Mouse (Mus musculus): ENCODE data around the gene Plekha6. TPM values are rescaled to one million over a fixed set of nuclear protein-coding genes. Genes with fewer than 3 reads are reported as not detected.

Plekha6 gene
- polyA plus RNA-seq, 1 experiment from 2014 or later, result 3.2 TPM

DNA sequence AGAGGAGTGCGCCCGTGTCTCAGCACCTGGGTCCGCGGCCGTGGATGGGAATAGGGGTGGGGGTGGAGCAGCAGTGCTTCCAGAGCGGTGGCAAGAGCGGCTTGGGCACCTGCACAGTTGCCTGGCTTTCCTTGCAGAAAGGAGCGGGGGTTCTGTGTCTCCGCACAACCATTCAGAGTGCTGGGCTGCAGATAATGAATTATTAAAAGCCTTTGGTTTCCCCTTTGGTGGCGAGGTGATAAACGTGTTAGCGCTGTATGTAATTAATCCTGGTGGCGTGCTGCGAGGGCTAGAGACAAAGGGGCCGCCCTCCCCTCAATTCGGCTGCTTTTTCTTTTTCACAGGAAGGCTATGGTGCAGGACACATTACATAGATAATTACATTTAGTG, 18.7 kb downstream of the Plekha6 start:
- Histone ChIP-seq H3K9ac (replicated peaks; ENCODE audit: low read depth) (no peak overlapping the region), H3K4me2 (replicated peaks; ENCODE audit: low read depth, low read length) (peak overlapping the region; percentile 42; the same call in 1 of the 2 replicates), H3K27me3 (replicated peaks; ENCODE audit: insufficient read depth, low read length) (peaks cover 20% of the 10 kb centered on the region), H3K27ac (ENCODE audit: low read length) (no peak overlapping the region), H3K9me3 (ENCODE audit: low read length) (no peaks in the 10 kb centered on the region), H3K4me1 (ENCODE audit: insufficient read depth, low read depth, low read length) (no peaks in the 10 kb centered on the region), H3K36me3 (ENCODE audit: insufficient read depth, low read length) (no peaks in the 10 kb centered on the region), H3K4me3 (ENCODE audit: low read depth, low read length) (peak overlapping the region; percentile 10; the same call in 1 of the 2 replicates)
- no peak for TF ChIP-seq EP300 (IDR thresholded peaks at IDR 0.05)
- no peak for TF ChIP-seq CTCF (IDR thresholded peaks at IDR 0.05)
- DNase-seq (ENCODE audit: low spot score) (no peak), ATAC-seq (no peak)
- WGBS, result 5% methylated on average over 16 of the region's 16 CpGs

GRCm38 (mm10) chr1:133183141-133183925, 19.3 kb downstream of the Plekha6 start:
- DNase-seq (ENCODE audit: low spot score) (no peak), ATAC-seq (no peak)
- Histone ChIP-seq H3K4me2 (replicated peaks; ENCODE audit: low read depth, low read length) (no peak overlapping the region), H3K4me3 (ENCODE audit: low read depth, low read length) (no peak overlapping the region), H3K36me3 (ENCODE audit: insufficient read depth, low read length) (no peaks in the 10 kb centered on the region), H3K9me3 (ENCODE audit: low read length) (no peaks in the 10 kb centered on the region), H3K4me1 (ENCODE audit: insufficient read depth, low read depth, low read length) (no peaks in the 10 kb centered on the region), H3K9ac (replicated peaks; ENCODE audit: low read depth) (no peak overlapping the region), H3K27me3 (replicated peaks; ENCODE audit: insufficient read depth, low read length) (peaks cover 20% of the 10 kb centered on the region), H3K27ac (ENCODE audit: low read length) (no peak overlapping the region)
- TF ChIP-seq CTCF (IDR thresholded peaks at IDR 0.05), result no peak
- no peak for TF ChIP-seq EP300 (IDR thresholded peaks at IDR 0.05)
- 54% methylated on average over 16 of the region's 16 CpGs for WGBS

GRCm38 (mm10) chr1:133187948-133188680, 24.1 kb downstream of the Plekha6 start:
- no peak overlapping the region for H3K4me2 ChIP-seq (replicated peaks; ENCODE audit: low read depth, low read length)
- no peak for TF ChIP-seq EP300 (IDR thresholded peaks at IDR 0.05)
- TF ChIP-seq CTCF (IDR thresholded peaks at IDR 0.05), result no peak
- DNase-seq (ENCODE audit: low spot score) (no peak), ATAC-seq (no peak)
- no peaks in the 10 kb centered on the region for H3K27me3 ChIP-seq (replicated peaks; ENCODE audit: insufficient read depth, low read length)
- H3K9me3 ChIP-seq (ENCODE audit: low read length), result no peaks in the 10 kb centered on the region
- H3K27ac ChIP-seq (ENCODE audit: low read length), result no peak overlapping the region
- H3K4me1 ChIP-seq (ENCODE audit: insufficient read depth, low read depth, low read length), result no peaks in the 10 kb centered on the region
- no peak overlapping the region for H3K4me3 ChIP-seq (ENCODE audit: low read depth, low read length)
- no peak overlapping the region for H3K9ac ChIP-seq (replicated peaks; ENCODE audit: low read depth)
- no peaks in the 10 kb centered on the region for H3K36me3 ChIP-seq (ENCODE audit: insufficient read depth, low read length)
- WGBS, result 25% methylated on average over 4 of the region's 4 CpGs

DNA sequence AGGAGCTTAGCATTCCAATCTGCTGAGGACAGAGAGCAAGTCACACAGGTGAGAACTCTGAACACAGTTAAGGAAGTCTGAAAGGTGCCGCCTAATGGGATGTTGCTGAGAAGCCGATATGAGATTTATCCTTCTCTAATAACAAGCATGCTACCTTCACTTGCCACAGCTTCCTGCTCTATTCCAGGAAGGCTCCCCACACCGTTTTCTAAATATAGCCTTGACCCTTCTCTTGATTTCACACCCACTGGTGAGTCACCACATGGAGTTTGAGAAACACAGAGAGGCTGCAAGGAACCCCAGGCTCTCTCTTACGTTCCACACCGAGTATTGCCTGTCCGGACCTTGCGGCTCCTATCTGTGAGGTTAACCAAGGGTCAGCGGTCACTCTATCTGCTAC, 24.7 kb downstream of the Plekha6 start:
- peak; percentile 66 for DNase-seq (ENCODE audit: low spot score)
- Histone ChIP-seq H3K4me1 (ENCODE audit: insufficient read depth, low read depth, low read length) (no peaks in the 10 kb centered on the region), H3K4me3 (ENCODE audit: low read depth, low read length) (no peak overlapping the region), H3K9ac (replicated peaks; ENCODE audit: low read depth) (no peak overlapping the region), H3K27me3 (replicated peaks; ENCODE audit: insufficient read depth, low read length) (no peaks in the 10 kb centered on the region), H3K4me2 (replicated peaks; ENCODE audit: low read depth, low read length) (no peak overlapping the region), H3K9me3 (ENCODE audit: low read length) (no peaks in the 10 kb centered on the region), H3K27ac (ENCODE audit: low read length) (no peak overlapping the region), H3K36me3 (ENCODE audit: insufficient read depth, low read length) (no peaks in the 10 kb centered on the region)
- no peak for TF ChIP-seq CTCF (IDR thresholded peaks at IDR 0.05)
- peak; percentile 40; the same call in 1 of the 2 replicates for TF ChIP-seq EP300 (IDR thresholded peaks at IDR 0.05)
- WGBS, result 57% methylated on average over 8 of the region's 8 CpGs
- peak; percentile 54 for ATAC-seq

DNA sequence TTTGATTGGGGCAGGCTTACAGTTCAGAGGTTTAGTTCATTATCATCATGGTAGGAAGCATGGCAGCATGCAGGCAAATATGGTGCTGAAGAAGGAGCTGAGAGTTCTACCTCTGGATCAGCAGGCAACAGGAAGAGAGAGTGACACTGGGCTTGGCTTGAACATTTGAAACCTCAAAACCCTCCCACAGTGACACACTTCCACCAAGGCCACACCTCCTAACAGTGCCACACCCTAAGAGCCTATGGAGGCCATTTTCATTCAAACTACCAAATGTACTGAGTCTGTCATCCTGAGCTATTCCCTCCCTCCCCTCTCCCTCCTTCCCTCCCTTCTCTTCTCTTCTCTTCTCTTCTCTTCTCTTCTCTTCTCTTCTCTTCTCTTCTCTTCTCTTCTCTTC, 25.5 kb downstream of the Plekha6 start:
- H3K9ac ChIP-seq (replicated peaks; ENCODE audit: low read depth), result no peak overlapping the region
- no peak overlapping the region for H3K27ac ChIP-seq (ENCODE audit: low read length)
- H3K4me1 ChIP-seq (ENCODE audit: insufficient read depth, low read depth, low read length), result no peaks in the 10 kb centered on the region
- no peak overlapping the region for H3K4me3 ChIP-seq (ENCODE audit: low read depth, low read length)
- no peaks in the 10 kb centered on the region for H3K36me3 ChIP-seq (ENCODE audit: insufficient read depth, low read length)
- H3K9me3 ChIP-seq (ENCODE audit: low read length), result no peaks in the 10 kb centered on the region
- H3K4me2 ChIP-seq (replicated peaks; ENCODE audit: low read depth, low read length), result no peak overlapping the region
- DNase-seq (ENCODE audit: low spot score) (no peak), ATAC-seq (no peak)
- TF ChIP-seq CTCF (IDR thresholded peaks at IDR 0.05) (no peak), EP300 (IDR thresholded peaks at IDR 0.05) (no peak)
- no peaks in the 10 kb centered on the region for H3K27me3 ChIP-seq (replicated peaks; ENCODE audit: insufficient read depth, low read length)

- no peaks in the 10 kb centered on the region for H3K9me3 ChIP-seq (ENCODE audit: low read length)
- no peak overlapping the region for H3K4me2 ChIP-seq (replicated peaks; ENCODE audit: low read depth, low read length)
- DNase-seq (ENCODE audit: low spot score), result no peak
- no peak overlapping the region for H3K27ac ChIP-seq (ENCODE audit: low read length)
- 62% methylated on average over 9 of the region's 9 CpGs for WGBS
- no peaks in the 10 kb centered on the region for H3K4me1 ChIP-seq (ENCODE audit: insufficient read depth, low read depth, low read length)
- no peak overlapping the region for H3K4me3 ChIP-seq (ENCODE audit: low read depth, low read length)
- no peaks in the 10 kb centered on the region for H3K36me3 ChIP-seq (ENCODE audit: insufficient read depth, low read length)
- TF ChIP-seq EP300 (IDR thresholded peaks at IDR 0.05) (no peak), CTCF (IDR thresholded peaks at IDR 0.05) (no peak)
- no peaks in the 10 kb centered on the region for H3K27me3 ChIP-seq (replicated peaks; ENCODE audit: insufficient read depth, low read length)
- no peak overlapping the region for H3K9ac ChIP-seq (replicated peaks; ENCODE audit: low read depth)
- ATAC-seq, result no peak
Observed at GRCm38 (mm10) chr1:133190550-133190949, 26.5 kb downstream of the Plekha6 start.

All from lung, postnatal 0 days (tissue).